Mouse (Mus musculus) neutrophil, adult 5-6 weeks (primary cell): ENCODE data around the gene Mcpt4. TPM values are rescaled to one million over a fixed set of nuclear protein-coding genes. Genes with fewer than 3 reads are reported as not detected.

Experiments
- total RNA-seq: library from RNA; stranded (forward); fragments of 200-1000 nt; gene quantifications from 2 replicates; pipeline ENCODE4 v1.2.3, GENCODE M21; 2017

Mcpt4 gene
- total RNA-seq, 1 experiment from 2014 or later = not detected

Other genes with a start within 250 kb of the Mcpt4 start
- not detected in 2 replicates for gene Nfatc4, start 239.2 kb downstream of the Mcpt4 start, total RNA-seq
- gene Nynrin, start 208.3 kb downstream of the Mcpt4 start, total RNA-seq = 0.23 and 0.25 TPM in 2 replicates
- 0.37 TPM in 1 of 2 replicates, not detected in the other for gene Cbln3, start 177.9 kb downstream of the Mcpt4 start, total RNA-seq
- 157 and 158 TPM in 2 replicates for gene Khnyn, start 177.4 kb downstream of the Mcpt4 start, total RNA-seq
- 9.7 and 16.3 TPM in 2 replicates for gene Sdr39u1, start 162.0 kb downstream of the Mcpt4 start, total RNA-seq
- gene Cma1, start 117.6 kb downstream of the Mcpt4 start, total RNA-seq = 0.37 and 2.1 TPM in 2 replicates
- not detected in 2 replicates for gene Cma2, start 111.3 kb downstream of the Mcpt4 start, total RNA-seq
- gene Mcpt1, start 44.3 kb downstream of the Mcpt4 start, total RNA-seq = not detected in 2 replicates
- gene Mcpt9, start 31.8 kb downstream of the Mcpt4 start, total RNA-seq = not detected in 2 replicates
- not detected in 2 replicates for gene Mcpt2, start 20.3 kb downstream of the Mcpt4 start, total RNA-seq
- gene Mcpt8, start 23.0 kb upstream of the Mcpt4 start, total RNA-seq = 0.58 TPM in 1 of 2 replicates, not detected in the other
- gene Ctsg, start 40.3 kb upstream of the Mcpt4 start, total RNA-seq = not detected in 2 replicates
- gene Gzme, start 58.3 kb upstream of the Mcpt4 start, total RNA-seq = not detected in 2 replicates
- gene Gzmd, start 70.3 kb upstream of the Mcpt4 start, total RNA-seq = not detected in 2 replicates
- gene Gzmg, start 97.3 kb upstream of the Mcpt4 start, total RNA-seq = not detected in 2 replicates
- gene Gzmn, start 112.3 kb upstream of the Mcpt4 start, total RNA-seq = not detected in 2 replicates
- gene Gzmf, start 149.1 kb upstream of the Mcpt4 start, total RNA-seq = not detected in 2 replicates
- not detected in 2 replicates for gene Gzmc, start 172.3 kb upstream of the Mcpt4 start, total RNA-seq
- 1.2 and 3.1 TPM in 2 replicates for gene Gzmb, start 199.9 kb upstream of the Mcpt4 start, total RNA-seq